Mouse (Mus musculus) stomach, adult 2 months (tissue): ENCODE measurements around the gene Slc9a3r1. TPM values are rescaled to one million over a fixed set of nuclear protein-coding genes. Genes with fewer than 3 reads are reported as not detected.

Source experiments
- polyA plus RNA-seq: library from polyadenylated mRNA; depleted of rRNA; stranded (reverse); fragments of >200 nt; gene quantifications from 2 replicates; pipeline ENCODE4 v1.2.3, GENCODE M21; 2012; rRNA removed

Slc9a3r1 gene
- 43.1 and 57.6 TPM in 2 replicates for polyA plus RNA-seq

DNA sequence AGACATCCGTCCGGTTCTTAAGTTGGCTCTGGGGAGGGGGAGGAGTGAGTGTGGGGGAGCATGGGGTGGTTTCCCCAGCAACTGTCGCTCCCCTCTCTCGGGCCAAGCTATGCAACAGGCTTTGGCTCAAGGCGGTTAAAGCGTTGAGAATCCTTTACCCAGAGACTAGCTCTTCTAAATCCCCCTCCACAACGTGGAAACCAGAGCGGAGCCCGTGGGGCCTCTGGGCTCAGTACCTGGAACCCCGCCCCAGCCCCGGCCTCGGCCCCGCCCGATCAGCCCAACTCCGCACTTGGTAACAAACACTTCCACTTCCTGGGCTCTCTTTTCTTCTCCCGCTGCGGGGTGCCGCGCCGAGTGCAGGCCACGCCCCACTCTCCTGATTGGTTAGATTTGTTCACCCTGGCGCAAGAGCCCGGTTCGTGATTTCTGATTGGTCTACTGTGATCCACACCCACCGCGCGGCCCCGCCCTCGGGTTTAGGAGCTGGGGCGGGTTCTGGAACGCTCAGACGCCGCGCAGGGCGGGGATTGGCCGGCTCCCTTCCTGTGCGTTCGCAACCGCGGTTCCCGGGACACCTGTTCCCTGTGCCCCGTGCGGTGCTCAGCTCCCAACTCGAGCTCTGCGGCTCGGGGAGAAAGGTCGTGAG lies at the start of gene Slc9a3r1:
Gene Slc9a3r1, plus strand, starts transcription at position 510 of the 649 bp plus-strand sequence.

GRCm38 (mm10) chr11:115133800-115134199 lies 29.3 kb upstream of the Slc9a3r1 start, which contains the start of gene Cd300lf:
Cd300lf (minus strand) TSS chr11:115133992.

GRCm38 (mm10) chr11:115187224-115187639 lies 24.1 kb downstream of the Slc9a3r1 start, which contains the start of gene Tmem104:
Tmem104 (plus strand) TSS chr11:115187487.

DNA sequence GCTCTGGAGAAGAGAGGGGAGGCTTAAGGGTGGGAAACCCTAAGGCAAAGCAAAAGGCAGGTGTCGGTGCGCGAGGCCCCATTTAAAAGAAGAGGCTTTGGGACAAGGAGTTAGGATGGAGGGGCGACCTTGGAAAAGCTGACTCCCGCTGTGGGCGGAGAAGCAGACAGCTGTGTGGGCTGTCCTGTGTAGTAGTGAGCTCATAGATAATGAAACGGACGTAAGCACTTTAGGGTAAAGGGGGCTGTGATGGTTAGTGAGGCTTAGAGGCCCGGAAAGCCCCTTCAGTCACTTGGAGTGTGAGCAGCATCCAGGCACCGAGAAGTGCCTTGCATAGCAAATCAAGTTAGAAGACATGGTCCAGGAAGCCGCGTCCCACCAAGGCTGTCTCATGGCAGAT lies 24.6 kb downstream of the Slc9a3r1 start, which contains the start of gene Nat9:
Gene Nat9, minus strand, starts transcription at position 167 of the 400 bp plus-strand sequence.

Other genes starting within 250 kb of the Slc9a3r1 start
- 0.58 and 0.64 TPM in 2 replicates for gene Cd300lb, start 229.0 kb upstream of the Slc9a3r1 start, polyA plus RNA-seq
- gene Cd300c, start 194.2 kb upstream of the Slc9a3r1 start, polyA plus RNA-seq, result 0.26 and 0.32 TPM in 2 replicates
- gene Cd300ld, start 173.4 kb upstream of the Slc9a3r1 start, polyA plus RNA-seq, result 0.34 and 0.44 TPM in 2 replicates
- gene Cd300c2, start 161.5 kb upstream of the Slc9a3r1 start, polyA plus RNA-seq, result 2.0 and 2.5 TPM in 2 replicates
- gene Cd300ld2, start 147.1 kb upstream of the Slc9a3r1 start, polyA plus RNA-seq, result not detected in 2 replicates
- 0.39 TPM in 1 of 2 replicates, not detected in the other for gene Cd300ld4, start 136.3 kb upstream of the Slc9a3r1 start, polyA plus RNA-seq
- gene Cd300ld5, start 125.6 kb upstream of the Slc9a3r1 start, polyA plus RNA-seq, result 1.5 and 2.2 TPM in 2 replicates
- 2.0 and 7.5 TPM in 2 replicates for gene Cd300ld3, start 114.9 kb upstream of the Slc9a3r1 start, polyA plus RNA-seq
- 0.12 and 0.21 TPM in 2 replicates for gene Cd300e, start 101.2 kb upstream of the Slc9a3r1 start, polyA plus RNA-seq
- 0.74 and 1.2 TPM in 2 replicates for gene Rab37, start 71.9 kb upstream of the Slc9a3r1 start, polyA plus RNA-seq
- gene Cd300lf, start 29.3 kb upstream of the Slc9a3r1 start, polyA plus RNA-seq, result 1.7 and 2.3 TPM in 2 replicates
- gene Tmem104, start 24.1 kb downstream of the Slc9a3r1 start, polyA plus RNA-seq, result 7.5 and 8.3 TPM in 2 replicates
- gene Nat9, start 24.5 kb downstream of the Slc9a3r1 start, polyA plus RNA-seq, result 6.5 and 8.5 TPM in 2 replicates
- 0.06 and 0.31 TPM in 2 replicates for gene Grin2c, start 103.9 kb downstream of the Slc9a3r1 start, polyA plus RNA-seq
- 12.4 and 13.3 TPM in 2 replicates for gene Fdxr, start 113.7 kb downstream of the Slc9a3r1 start, polyA plus RNA-seq
- gene Fads6, start 134.3 kb downstream of the Slc9a3r1 start, polyA plus RNA-seq, result 6.2 and 6.6 TPM in 2 replicates
- 16.1 and 21.0 TPM in 2 replicates for gene Otop2, start 143.8 kb downstream of the Slc9a3r1 start, polyA plus RNA-seq
- gene Ush1g, start 158.7 kb downstream of the Slc9a3r1 start, polyA plus RNA-seq, result 1.5 and 2.2 TPM in 2 replicates
- 23.8 and 26.0 TPM in 2 replicates for gene Otop3, start 171.4 kb downstream of the Slc9a3r1 start, polyA plus RNA-seq
- 80.8 and 93.5 TPM in 2 replicates for gene Hid1, start 204.4 kb downstream of the Slc9a3r1 start, polyA plus RNA-seq
- gene Cdr2l, start 218.6 kb downstream of the Slc9a3r1 start, polyA plus RNA-seq, result 4.8 and 5.7 TPM in 2 replicates
- 36.6 and 39.3 TPM in 2 replicates for gene Mrpl58, start 240.4 kb downstream of the Slc9a3r1 start, polyA plus RNA-seq